Mouse (Mus musculus) midbrain, embryonic 15.5 days (tissue): Measurements from ENCODE around the gene H2-DMb1. TPM values are rescaled to one million over a fixed set of nuclear protein-coding genes. Genes with fewer than 3 reads are reported as not detected.
"Not testable (repeated sequence)": the region's sequence is repeated elsewhere in the genome, so short reads cannot be mapped to it uniquely, and the experiment has no call there.

Experiments used
- ATAC-seq: fragments of 200-750 bp; cut with Nextera tagmentation; replicated peaks from 2 replicates; pipeline ENCODE4 v1.8.0; 2017; ENCODE audit warnings: moderate TSS enrichment
- H3K27ac ChIP-seq: fragments of 300-500 bp; sonication (generic); 2 replicates; pipeline ENCODE4 v1.5.1; 2015; ENCODE audit warnings: mild to moderate bottlenecking, inconsistent platforms
- H3K27me3 ChIP-seq: fragments of 300-500 bp; sonication (generic); replicated peaks from 2 replicates; pipeline ENCODE4 v1.6.1; 2015; ENCODE audit warnings: inconsistent platforms
- H3K36me3 ChIP-seq: fragments of 300-500 bp; sonication (generic); replicated peaks from 2 replicates; pipeline ENCODE4 v1.6.1; 2015; ENCODE audit warnings: inconsistent platforms
- H3K4me1 ChIP-seq: fragments of 300-500 bp; sonication (generic); 2 replicates; pipeline ENCODE4 v1.6.1; 2015; ENCODE audit warnings: inconsistent platforms
- H3K4me2 ChIP-seq: fragments of 300-500 bp; sonication (generic); 2 replicates; pipeline ENCODE4 v1.6.1; 2015; ENCODE audit warnings: inconsistent platforms, mild to moderate bottlenecking, moderate library complexity
- H3K4me3 ChIP-seq: fragments of 300-500 bp; sonication (generic); 2 replicates; pipeline ENCODE4 v1.5.1; 2015; ENCODE audit warnings: mild to moderate bottlenecking, inconsistent platforms
- H3K9ac ChIP-seq: fragments of 300-500 bp; sonication (generic); 2 replicates; pipeline ENCODE4 v1.6.1; 2015; ENCODE audit warnings: mild to moderate bottlenecking, inconsistent platforms
- H3K9me3 ChIP-seq: fragments of 300-500 bp; sonication (generic); 2 replicates; pipeline ENCODE4 v1.6.1; 2016; ENCODE audit warnings: inconsistent platforms
- WGBS: fragments of 180-500 bp; shearing (Covaris S2); methylation state at CpG from one replicate; pipeline ENCODE4 v1.1.7; 2015; ENCODE audit warnings: mixed read lengths; 5-methylcytosine and 5-hydroxymethylcytosine counted together
- polyA plus RNA-seq: library from polyadenylated mRNA; unstranded; fragments of >200 nt; fragmentation: Nextera tagmentation; extraction: Ambion mirVana; gene quantifications from 2 replicates; pipeline ENCODE4 v1.2.1, GENCODE M21; 2015

H2-DMb1 gene
- polyA plus RNA-seq, 1 experiment from 2014 or later: 0.79 TPM

DNA sequence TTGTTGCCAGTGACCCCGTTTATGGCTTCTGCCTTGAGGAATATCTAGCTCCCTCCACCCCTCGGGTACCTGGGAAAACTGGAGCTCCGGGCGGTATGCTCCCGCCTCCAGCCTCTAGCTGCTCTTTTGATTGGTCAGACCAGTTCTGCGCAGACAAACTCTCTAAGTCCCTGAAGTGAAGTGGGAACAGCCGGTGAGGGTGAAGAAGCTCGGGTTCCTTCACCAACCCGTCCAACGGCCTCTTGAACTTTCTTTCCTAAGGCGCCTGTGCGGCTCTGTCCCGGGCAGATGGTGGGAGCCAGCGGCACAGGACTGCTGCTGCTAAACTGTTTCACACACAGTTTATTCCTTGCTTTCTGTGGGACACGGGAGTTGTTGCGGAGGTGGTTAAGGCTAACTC is 13.5 kb upstream of the H2-DMb1 start:
- 1% methylated on average over 16 of the region's 16 CpGs for WGBS
- peaks cover 44% of the 10 kb centered on the region for H3K27me3 ChIP-seq

DNA sequence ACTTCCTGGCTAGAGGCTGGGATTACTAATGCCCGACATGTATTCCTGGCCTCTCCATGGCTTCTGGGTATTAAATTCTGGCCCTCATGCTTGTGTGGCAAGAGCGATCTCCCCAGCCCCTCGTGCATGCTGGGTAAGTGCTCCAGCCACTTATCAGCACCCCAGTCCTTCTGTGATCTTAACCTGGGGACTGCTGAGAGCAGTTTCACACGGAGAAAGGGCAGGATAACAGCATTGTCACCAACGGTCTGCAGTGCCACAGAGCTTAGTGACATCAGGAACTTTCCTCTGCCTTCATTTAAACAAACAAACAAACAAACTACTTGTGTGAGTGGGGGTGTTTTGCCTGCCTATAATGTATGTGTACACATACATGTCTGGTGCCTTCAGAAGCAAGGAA is 12.6 kb upstream of the H2-DMb1 start:
- Histone ChIP-seq H3K9ac (no peak overlapping the region), H3K27ac (no peak overlapping the region), H3K4me2 (no peak overlapping the region), H3K27me3 (peaks cover 44% of the 10 kb centered on the region), H3K4me3 (no peak overlapping the region), H3K9me3 (no peaks in the 10 kb centered on the region), H3K36me3 (no peaks in the 10 kb centered on the region), H3K4me1 (peaks cover 11% of the 10 kb centered on the region)
- 15% methylated on average over 5 of the region's 5 CpGs for WGBS
- ATAC-seq: no peak

More for the DNA sequence above, 13.5 kb upstream of the H2-DMb1 start:
- Histone ChIP-seq H3K36me3 (no peaks in the 10 kb centered on the region), H3K4me3 (peak overlapping the region; percentile 20), H3K9me3 (no peaks in the 10 kb centered on the region), H3K4me2 (peak overlapping the region; percentile 44), H3K4me1 (peaks cover 11% of the 10 kb centered on the region), H3K27ac (no peak overlapping the region), H3K9ac (no peak overlapping the region)
- no peak for ATAC-seq

DNA sequence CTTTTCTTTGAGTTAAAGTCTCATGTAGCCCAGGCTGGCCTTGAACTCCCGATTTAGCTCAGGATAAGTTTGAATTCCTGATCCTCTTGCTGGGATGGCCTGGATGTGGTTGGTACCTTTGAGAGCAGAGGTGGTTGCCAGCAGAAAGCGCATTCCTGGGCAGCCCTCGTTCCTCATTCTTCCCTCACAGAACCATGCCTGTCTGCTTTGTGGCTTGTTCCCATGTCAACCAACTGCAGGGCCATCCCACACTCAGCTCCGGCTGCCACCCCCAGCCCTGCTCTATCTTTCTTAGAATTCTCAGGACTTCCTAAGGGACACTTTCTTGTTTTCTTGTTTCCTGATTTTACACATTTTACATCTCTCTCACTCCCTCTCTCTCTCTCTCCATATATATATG is 11.4 kb upstream of the H2-DMb1 start:
- no peak overlapping the region for H3K27ac ChIP-seq
- no peak for ATAC-seq
- H3K4me1 ChIP-seq: peaks cover 6% of the 10 kb centered on the region
- 64% methylated on average over 4 of the region's 4 CpGs for WGBS
- H3K4me2 ChIP-seq: no peak overlapping the region
- H3K4me3 ChIP-seq: no peak overlapping the region
- no peaks in the 10 kb centered on the region for H3K36me3 ChIP-seq
- peaks cover 40% of the 10 kb centered on the region for H3K27me3 ChIP-seq
- no peak overlapping the region for H3K9ac ChIP-seq
- no peaks in the 10 kb centered on the region for H3K9me3 ChIP-seq

DNA sequence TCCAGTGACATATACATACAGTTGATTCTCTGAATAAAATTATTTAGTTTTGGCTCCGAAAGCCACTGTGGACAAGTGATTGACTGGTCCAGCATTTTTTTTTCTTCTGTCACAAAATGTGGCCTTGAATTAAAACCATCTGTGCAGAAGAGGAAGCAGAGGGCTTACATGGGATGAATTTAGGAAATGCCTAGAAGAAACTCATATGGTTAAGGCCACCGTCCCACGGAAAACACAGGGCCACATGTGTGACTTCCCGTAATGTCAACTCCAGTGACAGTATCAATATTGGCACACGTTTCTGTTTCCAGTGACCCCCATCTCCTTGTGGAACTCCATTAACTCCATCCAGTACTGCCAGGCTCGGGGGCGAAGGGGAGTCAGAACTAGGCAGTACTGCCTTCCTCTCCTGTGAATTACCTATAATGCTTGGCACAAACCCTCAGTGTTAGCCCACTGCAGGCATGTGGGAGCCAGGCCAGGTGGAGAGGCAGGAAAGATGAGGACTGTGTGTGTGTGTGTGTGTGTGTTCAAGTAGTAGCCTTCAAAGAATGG is 10.3 kb upstream of the H2-DMb1 start:
- peaks cover 36% of the 10 kb centered on the region for H3K27me3 ChIP-seq
- H3K9me3 ChIP-seq: no peaks in the 10 kb centered on the region
- peaks cover 6% of the 10 kb centered on the region for H3K4me1 ChIP-seq
- H3K4me2 ChIP-seq: no peak overlapping the region
- ATAC-seq: no peak
- H3K27ac ChIP-seq: no peak overlapping the region
- 84% methylated on average over 7 of the region's 7 CpGs for WGBS
- H3K36me3 ChIP-seq: no peaks in the 10 kb centered on the region
- no peak overlapping the region for H3K9ac ChIP-seq
- H3K4me3 ChIP-seq: no peak overlapping the region

DNA sequence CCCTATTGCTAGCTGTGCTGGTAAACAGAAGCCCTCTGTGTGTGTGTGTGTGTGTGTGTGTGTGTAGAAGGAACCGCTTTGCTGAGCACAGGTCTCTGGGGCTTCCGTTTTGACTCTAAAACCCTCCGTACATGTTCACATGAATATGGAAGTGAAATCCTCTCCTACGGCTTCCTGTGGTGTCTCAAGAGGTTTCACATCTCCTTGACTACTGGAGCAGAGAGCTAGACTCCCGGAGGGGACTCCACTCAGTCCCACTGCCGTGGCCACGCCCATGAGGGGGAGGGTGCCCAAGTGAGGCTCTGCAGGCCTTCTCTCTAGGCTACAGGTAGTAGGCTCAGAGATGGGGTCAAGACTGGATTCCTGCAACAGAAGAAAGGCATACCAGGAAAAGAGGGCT is 9.8 kb upstream of the H2-DMb1 start, which contains the start of gene H2-DMb2:
Gene H2-DMb2 (plus strand): TSS at position 275 of the 400 bp plus-strand sequence.
- Histone ChIP-seq H3K4me2 (no peak within 1 kb of the TSS), H3K4me1 (peaks cover 6% of the 10 kb centered on the region), H3K27ac (no peak within 1 kb of the TSS), H3K9me3 (no peaks in the 10 kb centered on the region), H3K9ac (no peak within 1 kb of the TSS), H3K36me3 (no peaks in the 10 kb centered on the region), H3K4me3 (no peak within 1 kb of the TSS), H3K27me3 (peaks cover 31% of the 10 kb centered on the region)
- no peak for ATAC-seq
- WGBS: 20% methylated on average over 7 of the region's 7 CpGs

DNA sequence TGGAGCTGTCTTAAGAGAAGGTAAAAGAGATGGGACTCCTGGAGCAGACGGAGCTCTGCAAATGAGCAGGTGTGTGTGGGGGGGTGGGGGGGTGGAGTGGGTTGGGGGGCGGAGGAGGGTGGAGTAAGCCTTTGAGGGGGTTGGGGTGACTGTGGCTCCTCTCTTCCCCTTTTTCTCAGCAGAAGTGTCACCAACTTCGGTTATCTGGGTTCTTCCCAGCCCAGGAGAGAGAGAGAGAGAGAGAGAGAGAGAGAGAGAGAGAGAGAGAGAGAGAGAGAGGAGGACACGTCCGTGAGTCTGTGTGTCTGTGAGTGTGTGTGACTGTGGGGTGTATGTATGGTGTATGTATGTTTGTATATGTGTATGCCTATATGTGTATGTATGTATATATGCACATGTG is 9.4 kb upstream of the H2-DMb1 start:
- WGBS: 73% methylated on average over 5 of the region's 5 CpGs
- no peak for ATAC-seq

DNA sequence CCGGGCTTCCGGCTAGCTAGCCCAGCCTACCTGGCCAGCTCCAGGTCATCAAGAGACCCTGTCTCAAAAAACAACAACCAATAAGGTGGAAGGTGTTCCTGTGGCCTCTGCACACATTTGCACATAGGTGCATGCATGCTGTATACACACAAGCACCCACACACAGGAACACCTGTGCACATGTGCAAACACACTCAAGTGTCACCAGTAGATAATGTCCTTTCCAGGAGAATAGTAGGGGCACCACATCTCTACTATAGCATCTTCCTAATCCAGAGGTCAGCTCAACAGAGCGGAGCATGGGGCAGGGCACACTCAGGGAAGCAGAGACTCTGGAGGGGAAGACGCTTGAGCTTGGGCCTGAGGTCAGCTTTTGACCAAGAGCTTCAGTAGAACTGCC is 8.7 kb upstream of the H2-DMb1 start:
- 91% methylated on average over 4 of the region's 4 CpGs for WGBS
- H3K9ac ChIP-seq, H3K4me2 ChIP-seq, H3K36me3 ChIP-seq, H3K9me3 ChIP-seq, H3K4me3 ChIP-seq, ATAC-seq, H3K4me1 ChIP-seq, H3K27ac ChIP-seq: not testable (repeated sequence)
- H3K27me3 ChIP-seq: peaks cover 20% of the 10 kb centered on the region

More for the DNA sequence above, 9.4 kb upstream of the H2-DMb1 start:
- Histone ChIP-seq H3K4me2 (no peak overlapping the region), H3K9me3 (no peaks in the 10 kb centered on the region), H3K4me3 (no peak overlapping the region), H3K27ac (no peak overlapping the region), H3K9ac (no peak overlapping the region), H3K4me1 (peaks cover 6% of the 10 kb centered on the region), H3K27me3 (peaks cover 27% of the 10 kb centered on the region), H3K36me3 (no peaks in the 10 kb centered on the region)

DNA sequence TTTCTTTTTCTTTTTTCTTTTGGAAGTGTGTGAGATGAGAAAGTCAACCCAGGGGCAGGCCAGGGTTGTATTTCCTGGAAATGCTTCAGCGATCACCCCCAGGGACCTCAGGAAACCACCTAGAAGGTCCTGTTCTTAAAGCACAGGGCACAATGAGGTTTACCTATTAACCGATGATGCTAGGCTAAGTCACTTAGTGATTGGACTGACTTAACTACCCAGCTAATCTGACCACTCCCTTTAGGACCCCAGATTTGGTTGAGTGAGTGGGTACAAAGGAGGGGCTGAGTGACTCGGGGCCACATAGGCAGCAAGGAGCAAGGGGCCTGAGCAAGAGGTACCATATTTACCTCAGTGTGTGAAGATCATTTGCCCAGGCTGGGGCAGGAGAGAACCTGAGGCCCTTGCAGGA is 7.9 kb upstream of the H2-DMb1 start:
- no peak overlapping the region for H3K9ac ChIP-seq
- H3K4me1 ChIP-seq: no peaks in the 10 kb centered on the region; the same call in 1 of the 2 replicates
- H3K36me3 ChIP-seq: no peaks in the 10 kb centered on the region
- no peak overlapping the region for H3K27ac ChIP-seq
- no peak for ATAC-seq
- no peaks in the 10 kb centered on the region for H3K9me3 ChIP-seq
- no peak overlapping the region for H3K4me3 ChIP-seq
- 68% methylated on average over 3 of the region's 3 CpGs for WGBS
- no peak overlapping the region for H3K4me2 ChIP-seq
- peaks cover 14% of the 10 kb centered on the region for H3K27me3 ChIP-seq

DNA sequence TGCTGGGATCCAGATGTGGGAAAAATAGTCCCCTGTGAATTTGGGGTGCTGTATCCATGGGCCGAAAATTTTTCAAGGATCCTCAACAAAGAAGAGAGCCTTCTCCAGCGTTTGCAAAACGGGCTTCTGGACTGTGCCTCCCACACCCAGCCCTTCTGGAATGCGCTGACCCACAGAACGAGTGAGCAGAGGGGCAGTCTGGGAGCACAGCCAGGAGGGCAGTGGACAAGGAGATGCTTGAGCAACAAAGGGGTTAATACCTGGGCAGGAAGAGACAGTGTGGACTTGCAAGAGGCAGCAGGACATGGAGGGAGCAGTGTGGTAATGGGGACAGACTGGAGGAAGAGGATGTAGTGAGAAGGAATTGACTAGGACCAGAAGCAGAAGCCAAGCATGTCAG is 2.7 kb downstream of the H2-DMb1 start:
- H3K4me1 ChIP-seq: no peaks in the 10 kb centered on the region
- H3K36me3 ChIP-seq: no peaks in the 10 kb centered on the region
- no peak overlapping the region for H3K4me2 ChIP-seq
- H3K4me3 ChIP-seq: no peak overlapping the region
- H3K27me3 ChIP-seq: no peaks in the 10 kb centered on the region
- H3K27ac ChIP-seq: no peak overlapping the region
- WGBS: 65% methylated on average over 5 of the region's 5 CpGs
- no peak for ATAC-seq
- no peaks in the 10 kb centered on the region for H3K9me3 ChIP-seq
- no peak overlapping the region for H3K9ac ChIP-seq

DNA sequence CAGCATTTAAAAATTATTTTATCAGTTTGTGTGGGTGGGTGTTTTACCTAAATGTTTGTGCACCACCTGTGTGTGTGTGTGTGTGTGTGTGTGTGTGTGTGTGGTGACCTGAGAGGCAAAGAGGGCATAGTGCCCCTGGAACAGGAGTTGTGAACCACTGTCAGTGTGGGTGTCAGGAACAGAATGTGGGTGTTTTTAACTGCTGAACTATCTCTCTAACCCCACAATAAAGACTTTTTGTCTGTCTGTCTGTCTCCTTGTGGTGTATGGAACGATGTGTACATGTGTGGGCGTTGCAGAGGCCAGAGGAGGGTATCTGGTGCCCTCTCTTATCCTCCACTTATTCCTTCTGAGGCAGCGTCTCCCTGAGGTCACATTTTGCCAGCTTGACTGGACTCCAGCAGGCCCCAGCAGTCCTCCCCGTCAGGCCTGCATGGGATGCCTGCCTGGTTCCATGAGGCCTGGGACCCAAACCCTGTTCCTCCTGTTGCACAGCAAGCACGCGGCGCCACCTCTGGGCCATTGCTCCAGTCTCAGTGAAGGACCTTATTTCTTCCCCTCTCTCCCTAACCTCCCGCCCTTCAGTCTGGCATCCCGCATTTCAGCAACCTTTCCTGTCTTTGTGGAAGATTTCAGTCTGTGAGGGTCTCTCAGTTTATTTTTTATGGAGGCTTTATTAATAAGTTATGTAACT is 11.5 kb downstream of the H2-DMb1 start:
- WGBS: 38% methylated on average over 9 of the region's 9 CpGs
- no peak overlapping the region for H3K4me2 ChIP-seq
- H3K4me1 ChIP-seq: no peaks in the 10 kb centered on the region

DNA sequence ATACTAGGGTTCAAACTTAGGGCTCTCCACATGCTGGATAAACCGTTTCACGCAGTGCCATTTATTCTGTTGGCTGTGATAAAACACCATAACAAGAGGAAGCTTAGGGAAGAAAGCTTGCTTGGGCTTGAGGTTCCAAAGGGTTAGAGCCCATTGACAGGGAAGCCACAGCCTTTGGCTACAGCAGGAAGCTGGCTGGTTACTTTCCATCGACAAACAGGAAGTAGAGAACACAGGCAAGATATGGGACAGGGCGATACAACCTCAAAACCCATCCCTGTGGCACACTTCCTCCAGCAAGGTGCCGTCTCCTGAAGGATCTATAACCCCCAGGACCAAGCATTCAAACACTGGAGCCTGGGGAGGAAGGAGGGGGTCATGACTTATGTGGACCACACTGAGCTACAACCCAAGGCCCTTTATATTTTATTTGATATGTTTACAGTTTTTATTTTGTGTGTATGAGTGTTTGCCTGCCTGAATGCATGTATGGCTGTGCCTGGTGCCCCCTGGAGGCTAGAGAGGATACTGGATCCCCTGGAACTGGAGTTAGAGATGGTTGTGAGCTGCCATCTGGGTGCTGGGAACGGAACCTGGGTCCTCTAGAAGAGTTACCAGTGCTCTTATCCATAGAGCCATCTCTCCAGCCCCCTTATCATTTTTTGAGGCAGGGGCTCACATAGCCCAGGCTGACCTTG is 12.3 kb downstream of the H2-DMb1 start:
- no peak overlapping the region for H3K4me3 ChIP-seq
- ATAC-seq: no peak
- 82% methylated on average over 6 of the region's 6 CpGs for WGBS

More for the DNA sequence above, 11.5 kb downstream of the H2-DMb1 start:
- ATAC-seq: no peak
- H3K9ac ChIP-seq: no peak overlapping the region
- no peaks in the 10 kb centered on the region for H3K36me3 ChIP-seq
- no peaks in the 10 kb centered on the region for H3K9me3 ChIP-seq
- H3K27ac ChIP-seq: no peak overlapping the region
- H3K27me3 ChIP-seq: no peaks in the 10 kb centered on the region
- H3K4me3 ChIP-seq: no peak overlapping the region

DNA sequence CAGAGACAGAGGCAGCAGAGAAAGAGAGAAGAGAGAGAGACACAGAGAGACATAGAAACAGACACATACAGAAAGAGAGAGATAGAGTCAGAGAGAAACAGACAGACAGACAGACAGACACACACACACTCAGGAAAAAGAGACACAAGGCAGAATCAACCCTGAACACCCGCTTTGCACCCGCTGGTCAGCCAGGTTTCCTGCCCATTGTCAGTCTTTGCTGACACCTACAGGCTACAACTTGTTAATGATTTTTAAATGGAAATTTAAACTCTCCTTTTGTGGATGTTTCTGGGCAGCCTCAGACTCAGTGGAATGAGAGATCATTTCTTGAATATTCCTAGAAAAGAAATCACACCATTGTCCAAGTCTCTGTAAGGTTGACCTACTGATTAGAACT is 16.4 kb downstream of the H2-DMb1 start:
- 2% methylated on average over 2 of the region's 2 CpGs for WGBS
- Histone ChIP-seq H3K27me3 (peaks cover 7% of the 10 kb centered on the region; the same call in 1 of the 2 replicates), H3K9ac (no peak overlapping the region), H3K4me1 (no peaks in the 10 kb centered on the region), H3K9me3 (no peaks in the 10 kb centered on the region), H3K4me2 (no peak overlapping the region), H3K36me3 (no peaks in the 10 kb centered on the region), H3K27ac (no peak overlapping the region), H3K4me3 (no peak overlapping the region)
- ATAC-seq: no peak

More for the DNA sequence above, 12.3 kb downstream of the H2-DMb1 start:
- Histone ChIP-seq H3K36me3 (no peaks in the 10 kb centered on the region), H3K27me3 (0 out of 2 replicates have a peak, but pooled peaks cover 3% of the 10 kb centered on the region), H3K27ac (no peak overlapping the region), H3K4me1 (no peaks in the 10 kb centered on the region), H3K4me2 (no peak overlapping the region), H3K9ac (no peak overlapping the region), H3K9me3 (no peaks in the 10 kb centered on the region)
